Mouse (Mus musculus) right cerebral cortex, postnatal 14 days (tissue): ENCODE data around the gene Slc33a1.
A peak's percentile ranks its signal among the peaks of the same experiment; 100 is the strongest.

Source experiments
- DNase-seq: peaks from one replicate; pipeline ENCODE4 v3.0.0; 2022

Gene Slc33a1

GRCm38 (mm10) chr3:63964100-63964921 is at the start of gene Slc33a1:
Gene Slc33a1, minus strand, starts transcription at chr3:63964768.
- peak; percentile 100 for DNase-seq

- DNase-seq, result no peak
Observed at GRCm38 (mm10) chr3:63988722-63989440, 24.3 kb upstream of the Slc33a1 start.

- no peak for DNase-seq
Observed at GRCm38 (mm10) chr3:63986656-63987055, 22.1 kb upstream of the Slc33a1 start.

GRCm38 (mm10) chr3:63977895-63978294 is 13.3 kb upstream of the Slc33a1 start:
- DNase-seq, result no peak

GRCm38 (mm10) chr3:63975955-63976908 is 11.7 kb upstream of the Slc33a1 start, which contains the start of gene Gmps:
Gene Gmps, plus strand, starts transcription at chr3:63976106.
- DNase-seq, result peak; percentile 90

- DNase-seq, result no peak
Observed at GRCm38 (mm10) chr3:63965929-63966328, 1.4 kb upstream of the Slc33a1 start.

- DNase-seq, result no peak
Observed at GRCm38 (mm10) chr3:63964922-63965249, 318 bp upstream of the Slc33a1 start.

- DNase-seq, result no peak
Observed at GRCm38 (mm10) chr3:63963421-63964099, 1.0 kb downstream of the Slc33a1 start.

- DNase-seq, result no peak
Observed at GRCm38 (mm10) chr3:63949837-63950236, 14.7 kb downstream of the Slc33a1 start.

GRCm38 (mm10) chr3:63941204-63941850 is 23.2 kb downstream of the Slc33a1 start:
- peak; percentile 9 for DNase-seq

GRCm38 (mm10) chr3:63938928-63939327 is 25.6 kb downstream of the Slc33a1 start:
- DNase-seq, result no peak

GRCm38 (mm10) chr3:63928878-63929859 is 35.4 kb downstream of the Slc33a1 start, which contains the start of gene E130311K13Rik:
Gene E130311K13Rik, minus strand, starts transcription at chr3:63929472.
- peak; percentile 89 for DNase-seq

GRCm38 (mm10) chr3:63919634-63920033 is 44.9 kb downstream of the Slc33a1 start:
- no peak for DNase-seq

GRCm38 (mm10) chr3:63910301-63910700 is 54.3 kb downstream of the Slc33a1 start:
- no peak for DNase-seq

- peak; percentile 17 for DNase-seq
Observed at GRCm38 (mm10) chr3:63905241-63905640, 59.3 kb downstream of the Slc33a1 start.

GRCm38 (mm10) chr3:63904157-63904556 is 60.4 kb downstream of the Slc33a1 start:
- DNase-seq, result no peak

- no peak for DNase-seq
Observed at GRCm38 (mm10) chr3:63900021-63900571, 64.5 kb downstream of the Slc33a1 start.

GRCm38 (mm10) chr3:63899309-63899695 is 65.3 kb downstream of the Slc33a1 start, which contains the start of gene Plch1:
Gene Plch1, minus strand, starts transcription at chr3:63899472.
- peak; percentile 61 for DNase-seq

- peak; percentile 85 for DNase-seq
Observed at GRCm38 (mm10) chr3:63898581-63899308, 65.8 kb downstream of the Slc33a1 start.
